Mouse (Mus musculus) heart, embryonic 15.5 days (tissue): ENCODE measurements at regions not wholly inside any gene's neighbourhood (a gene's known extent, or its start where the extent isn't known, plus 50 kb on each side); places are given as distances from the start of the nearest gene placed in this dataset.

Source experiments
- ATAC-seq: fragments of 200-750 bp; cut with Nextera tagmentation; replicated peaks from 2 replicates; pipeline ENCODE4 v1.8.0; 2017; ENCODE audit warnings: low read depth, moderate TSS enrichment; ENCODE audit not compliant: insufficient number of reproducible peaks, insufficient read depth, low FRiP score
- H3K27ac ChIP-seq: fragments of 300-500 bp; sonication (generic); 2 replicates; pipeline ENCODE4 v1.5.1; 2015; ENCODE audit warnings: mild to moderate bottlenecking, inconsistent platforms
- H3K27me3 ChIP-seq: fragments of 300-500 bp; sonication (generic); 2 replicates; pipeline ENCODE4 v1.6.1; 2015; ENCODE audit warnings: inconsistent platforms
- H3K36me3 ChIP-seq: fragments of 300-500 bp; sonication (generic); 2 replicates; pipeline ENCODE4 v1.6.1; 2015; ENCODE audit warnings: mild to moderate bottlenecking, inconsistent platforms
- H3K4me1 ChIP-seq: fragments of 300-500 bp; sonication (generic); replicated peaks from 2 replicates; pipeline ENCODE4 v1.6.1; 2015; ENCODE audit warnings: inconsistent platforms
- H3K4me2 ChIP-seq: fragments of 300-500 bp; sonication (generic); 2 replicates; pipeline ENCODE4 v1.6.1; 2015; ENCODE audit warnings: inconsistent platforms, mild to moderate bottlenecking, moderate library complexity
- H3K4me3 ChIP-seq: fragments of 300-500 bp; sonication (generic); 2 replicates; pipeline ENCODE4 v1.5.1; 2015; ENCODE audit warnings: mild to moderate bottlenecking, inconsistent platforms
- H3K9ac ChIP-seq: fragments of 300-500 bp; sonication (generic); 2 replicates; pipeline ENCODE4 v1.6.1; 2015; ENCODE audit warnings: mild to moderate bottlenecking, inconsistent platforms
- H3K9me3 ChIP-seq: fragments of 300-500 bp; sonication (generic); replicated peaks from 2 replicates; pipeline ENCODE4 v1.6.1; 2016; ENCODE audit warnings: inconsistent platforms
- WGBS: fragments of 180-500 bp; shearing (Covaris S2); methylation state at CpG from one replicate; pipeline ENCODE4 v1.1.7; 2015; ENCODE audit warnings: mixed read lengths; 5-methylcytosine and 5-hydroxymethylcytosine counted together

DNA sequence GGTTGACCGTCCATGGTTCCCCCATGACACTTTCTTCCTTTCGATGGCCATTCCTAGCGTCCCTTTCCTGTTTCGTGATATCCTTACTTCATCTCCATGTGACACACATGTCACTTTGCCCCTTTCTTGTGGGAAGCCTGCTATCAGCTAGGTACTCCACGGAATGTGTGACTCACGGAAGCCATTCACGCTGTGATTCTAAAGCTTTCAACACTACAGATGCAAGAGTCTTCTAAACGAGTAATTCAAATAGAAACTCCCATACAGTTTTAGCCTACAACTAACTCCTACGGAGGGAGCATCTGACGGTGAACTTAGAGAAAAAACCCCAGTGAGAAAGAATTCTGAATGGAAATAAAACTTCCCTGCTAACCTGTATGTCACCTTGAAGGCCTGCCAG lies 83.5 kb upstream of the Daam1 start:
- no peak for ATAC-seq
- Histone ChIP-seq H3K4me2 (peak overlapping the region; percentile 49; the same call in 1 of the 2 replicates), H3K4me3 (no peak overlapping the region), H3K27me3 (no peaks in the 10 kb centered on the region), H3K9ac (no peak overlapping the region), H3K4me1 (peaks cover 27% of the 10 kb centered on the region), H3K36me3 (no peaks in the 10 kb centered on the region), H3K9me3 (no peaks in the 10 kb centered on the region), H3K27ac (peak overlapping the region; percentile 76)
- WGBS: 54% methylated on average over 10 of the region's 10 CpGs

DNA sequence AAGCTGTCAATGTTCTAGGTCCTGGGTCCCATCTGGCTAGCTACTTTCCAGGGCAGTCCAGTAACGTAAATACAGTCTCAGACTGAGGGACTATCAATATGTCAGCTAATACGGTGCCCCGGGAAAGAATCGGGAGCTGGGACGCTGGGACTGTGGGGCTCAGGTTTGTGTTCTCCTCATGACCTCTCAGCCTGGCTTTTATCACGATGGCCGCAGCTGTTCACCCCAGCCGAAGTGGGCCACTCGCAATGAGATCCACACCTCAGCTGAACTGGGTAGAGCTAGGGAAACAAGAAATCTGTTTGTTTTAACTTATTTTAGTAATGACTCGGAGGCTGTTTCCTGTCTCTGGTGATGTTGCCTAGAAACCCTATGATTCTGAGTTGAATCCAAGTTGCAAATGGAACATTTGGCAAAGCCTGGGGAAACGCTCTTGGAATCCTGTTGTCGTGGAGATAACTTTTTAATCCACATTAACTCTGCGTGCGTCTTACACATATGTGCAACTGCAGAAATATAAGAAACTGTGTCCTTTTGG lies 83.0 kb upstream of the Daam1 start:
- H3K9me3 ChIP-seq: no peaks in the 10 kb centered on the region
- H3K4me3 ChIP-seq: no peak overlapping the region
- no peaks in the 10 kb centered on the region for H3K27me3 ChIP-seq
- 38% methylated on average over 14 of the region's 14 CpGs for WGBS
- ATAC-seq: peak; percentile 59
- H3K36me3 ChIP-seq: no peaks in the 10 kb centered on the region
- no peak overlapping the region for H3K9ac ChIP-seq
- peak overlapping the region; percentile 49 for H3K4me2 ChIP-seq
- H3K4me1 ChIP-seq: peaks cover 31% of the 10 kb centered on the region
- H3K27ac ChIP-seq: peak overlapping the region; percentile 76

DNA sequence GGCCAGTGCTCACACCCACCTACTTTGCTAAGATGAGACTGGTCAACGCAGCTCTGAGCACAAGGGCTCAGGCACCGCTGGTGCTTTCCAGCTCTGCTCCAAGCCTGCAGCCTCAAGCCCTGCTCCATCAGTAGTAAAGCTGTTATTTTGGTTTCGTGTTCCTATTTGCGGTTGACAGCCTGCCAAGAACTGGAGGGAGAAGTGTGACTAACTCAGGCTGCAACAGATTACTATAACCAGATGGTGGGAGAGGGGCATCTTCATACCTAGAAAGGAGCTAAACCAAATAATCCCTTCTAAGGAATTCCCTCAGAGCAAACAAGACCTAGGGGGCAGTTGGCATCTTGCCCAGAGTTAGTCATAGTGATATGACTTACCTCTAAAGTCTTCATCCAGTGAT lies 82.1 kb upstream of the Daam1 start:
- peak; percentile 65 for ATAC-seq
- Histone ChIP-seq H3K4me1 (peaks cover 32% of the 10 kb centered on the region), H3K9ac (no peak overlapping the region), H3K4me2 (peak overlapping the region; percentile 49), H3K4me3 (no peak overlapping the region), H3K27me3 (no peaks in the 10 kb centered on the region), H3K36me3 (no peaks in the 10 kb centered on the region), H3K27ac (peak overlapping the region; percentile 76), H3K9me3 (no peaks in the 10 kb centered on the region)
- WGBS: 7% methylated on average over 4 of the region's 4 CpGs

DNA sequence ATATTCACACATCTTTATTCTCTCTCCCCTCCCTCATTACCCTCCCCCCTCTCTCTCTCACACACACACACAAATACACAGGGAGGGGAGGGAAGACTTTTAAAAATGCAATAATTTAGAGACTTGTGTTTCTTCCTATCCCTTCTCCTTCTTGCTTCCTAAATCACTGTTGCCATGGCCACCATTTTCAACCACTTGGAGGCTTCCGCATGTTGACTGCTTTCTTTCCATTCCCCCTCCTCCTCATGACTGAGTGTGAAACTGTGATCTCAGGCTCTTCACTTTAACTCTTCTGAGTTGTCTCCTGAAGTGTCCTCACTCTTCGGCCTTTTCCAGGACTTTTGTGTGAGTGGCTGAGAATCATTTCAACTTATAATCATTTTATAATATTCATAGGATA lies 81.2 kb upstream of the Daam1 start:
- no peak for ATAC-seq
- H3K9me3 ChIP-seq: no peaks in the 10 kb centered on the region
- H3K36me3 ChIP-seq: no peaks in the 10 kb centered on the region
- H3K4me2 ChIP-seq: no peak overlapping the region
- peaks cover 32% of the 10 kb centered on the region for H3K4me1 ChIP-seq
- peak overlapping the region; percentile 76 for H3K27ac ChIP-seq
- no peak overlapping the region for H3K9ac ChIP-seq
- H3K27me3 ChIP-seq: no peaks in the 10 kb centered on the region
- WGBS: 76% methylated on average over 2 of the region's 2 CpGs
- no peak overlapping the region for H3K4me3 ChIP-seq

DNA sequence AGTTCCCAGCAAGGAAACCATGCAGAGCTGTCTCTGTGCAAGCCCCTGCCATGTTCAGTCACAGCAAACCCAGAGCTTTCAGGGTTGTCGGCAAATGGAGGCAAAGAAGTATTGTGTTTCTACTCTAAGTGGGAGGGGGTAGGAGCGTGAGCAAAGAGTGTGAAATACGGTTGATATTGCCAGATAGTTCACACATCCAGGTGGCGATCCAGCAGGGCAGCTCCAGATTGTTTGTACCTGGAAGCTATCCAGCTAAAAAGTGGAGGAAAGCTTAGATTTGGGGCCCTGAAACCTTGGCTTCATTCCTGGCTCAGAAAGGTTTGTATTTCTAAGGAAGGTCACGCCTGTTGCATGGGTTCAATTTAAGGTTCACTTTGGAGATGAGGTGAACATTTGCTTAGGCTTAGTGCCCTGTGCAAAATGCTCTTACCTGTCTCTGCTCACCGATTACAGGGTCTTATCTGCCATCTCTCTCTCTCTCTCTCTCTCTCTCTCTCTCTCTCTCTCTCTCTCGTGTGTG lies 78.1 kb upstream of the Daam1 start:
- Histone ChIP-seq H3K9ac (no peak overlapping the region), H3K9me3 (no peaks in the 10 kb centered on the region), H3K4me3 (no peak overlapping the region), H3K27me3 (no peaks in the 10 kb centered on the region), H3K4me1 (peaks cover 24% of the 10 kb centered on the region), H3K4me2 (no peak overlapping the region), H3K36me3 (no peaks in the 10 kb centered on the region), H3K27ac (no peak overlapping the region)
- ATAC-seq: no peak
- WGBS: 40% methylated on average over 7 of the region's 7 CpGs

DNA sequence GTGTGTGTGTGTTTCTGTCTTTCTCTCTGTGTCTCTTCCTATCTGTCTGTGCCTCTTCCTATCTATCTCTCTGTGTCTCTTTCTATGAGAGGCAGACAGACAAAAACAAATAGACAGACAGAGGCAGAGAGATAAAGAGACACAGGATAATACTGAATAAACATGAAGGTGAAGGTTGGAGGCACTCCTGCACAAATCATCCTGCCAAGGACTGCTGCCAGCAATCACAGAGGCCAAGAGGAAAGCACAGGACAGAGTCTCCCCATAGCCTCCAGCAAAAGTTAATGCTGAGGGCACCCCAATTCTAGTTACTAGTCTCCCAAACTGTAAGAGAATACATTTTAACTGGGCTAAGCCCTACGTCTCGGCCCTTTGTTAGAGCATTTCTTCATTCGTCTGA lies 77.6 kb upstream of the Daam1 start:
- no peak overlapping the region for H3K4me2 ChIP-seq
- H3K9me3 ChIP-seq: no peaks in the 10 kb centered on the region
- 82% methylated on average over 3 of the region's 3 CpGs for WGBS
- no peak overlapping the region for H3K4me3 ChIP-seq
- H3K27ac ChIP-seq: no peak overlapping the region
- no peaks in the 10 kb centered on the region for H3K36me3 ChIP-seq
- no peak overlapping the region for H3K9ac ChIP-seq
- no peak for ATAC-seq
- H3K27me3 ChIP-seq: no peaks in the 10 kb centered on the region
- peaks cover 19% of the 10 kb centered on the region for H3K4me1 ChIP-seq

DNA sequence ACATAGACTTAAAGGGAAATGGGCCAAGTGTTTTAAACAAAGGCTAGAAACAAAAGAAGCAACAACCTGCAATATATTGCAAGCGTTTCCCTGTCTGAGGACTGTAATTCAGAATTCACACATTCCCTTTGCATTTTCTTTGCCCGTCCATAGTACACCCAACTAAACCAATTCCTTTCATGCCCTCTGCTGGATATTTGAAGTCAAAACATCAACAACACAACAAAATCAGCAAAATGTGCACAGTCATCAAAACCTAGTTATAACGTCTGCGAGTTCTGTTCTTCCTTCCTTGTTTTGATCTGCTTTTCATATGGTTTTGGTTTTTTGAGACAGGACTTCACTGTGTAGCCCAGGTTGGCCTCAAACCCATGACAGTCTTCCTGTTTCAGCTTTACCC lies 67.7 kb upstream of the Daam1 start:
- no peaks in the 10 kb centered on the region for H3K36me3 ChIP-seq
- no peak overlapping the region for H3K27ac ChIP-seq
- no peak overlapping the region for H3K4me3 ChIP-seq
- ATAC-seq: no peak
- 60% methylated on average over 4 of the region's 4 CpGs for WGBS
- H3K9ac ChIP-seq: no peak overlapping the region
- no peaks in the 10 kb centered on the region for H3K27me3 ChIP-seq
- H3K4me2 ChIP-seq: no peak overlapping the region
- no peaks in the 10 kb centered on the region for H3K9me3 ChIP-seq
- H3K4me1 ChIP-seq: no peaks in the 10 kb centered on the region

DNA sequence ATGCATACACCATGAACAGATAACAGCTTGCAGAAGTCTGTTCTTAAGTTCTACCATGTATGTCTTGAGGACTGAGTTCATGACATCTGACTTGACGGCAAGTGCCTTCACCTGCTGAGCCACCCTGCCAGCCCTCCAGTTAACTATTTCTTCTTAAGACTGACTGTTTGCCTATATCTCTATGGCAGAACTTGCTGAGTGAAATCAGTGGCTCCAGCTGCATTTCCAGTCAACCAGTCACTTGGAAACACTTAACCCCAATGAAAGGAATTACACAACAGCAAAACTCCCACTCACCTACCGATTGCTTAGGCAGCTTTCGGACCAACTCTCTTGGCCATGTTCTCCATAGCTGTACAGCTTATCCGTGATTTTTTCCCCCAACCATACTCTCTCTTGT lies 64.8 kb upstream of the Daam1 start:
- ATAC-seq: no peak
- Histone ChIP-seq H3K4me2 (no peak overlapping the region), H3K4me1 (0 out of 2 replicates have a peak, but pooled peaks cover 4% of the 10 kb centered on the region), H3K27me3 (no peaks in the 10 kb centered on the region), H3K9me3 (no peaks in the 10 kb centered on the region), H3K9ac (no peak overlapping the region), H3K36me3 (no peaks in the 10 kb centered on the region), H3K4me3 (no peak overlapping the region), H3K27ac (no peak overlapping the region)
- 83% methylated on average over 4 of the region's 4 CpGs for WGBS

DNA sequence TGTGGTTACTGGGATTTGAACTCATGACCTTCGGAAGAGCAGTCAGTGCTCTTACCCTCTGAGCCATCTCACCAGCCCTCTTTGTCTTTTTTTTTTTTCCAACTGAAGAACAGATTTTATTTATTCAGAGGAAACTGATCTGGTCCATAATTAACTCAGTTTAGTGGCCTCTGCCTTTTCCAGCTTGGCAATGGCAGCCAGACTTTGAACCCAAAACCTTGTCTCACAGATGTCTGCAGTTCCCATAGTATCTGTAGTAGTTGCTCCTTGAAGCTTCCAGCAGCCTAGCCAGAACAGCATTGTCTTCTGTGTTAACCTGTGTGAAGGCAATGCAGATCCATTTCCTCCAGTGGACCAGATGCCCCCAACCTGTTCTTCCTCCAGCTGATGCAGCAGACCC lies 64.2 kb upstream of the Daam1 start:
- Histone ChIP-seq H3K36me3 (no peaks in the 10 kb centered on the region), H3K4me3 (no peak overlapping the region), H3K27me3 (no peaks in the 10 kb centered on the region), H3K4me1 (0 out of 2 replicates have a peak, but pooled peaks cover 4% of the 10 kb centered on the region), H3K4me2 (no peak overlapping the region), H3K9me3 (no peaks in the 10 kb centered on the region), H3K27ac (no peak overlapping the region), H3K9ac (no peak overlapping the region)
- ATAC-seq: no peak
- WGBS: 97% methylated on average over 1 of the region's 1 CpGs

DNA sequence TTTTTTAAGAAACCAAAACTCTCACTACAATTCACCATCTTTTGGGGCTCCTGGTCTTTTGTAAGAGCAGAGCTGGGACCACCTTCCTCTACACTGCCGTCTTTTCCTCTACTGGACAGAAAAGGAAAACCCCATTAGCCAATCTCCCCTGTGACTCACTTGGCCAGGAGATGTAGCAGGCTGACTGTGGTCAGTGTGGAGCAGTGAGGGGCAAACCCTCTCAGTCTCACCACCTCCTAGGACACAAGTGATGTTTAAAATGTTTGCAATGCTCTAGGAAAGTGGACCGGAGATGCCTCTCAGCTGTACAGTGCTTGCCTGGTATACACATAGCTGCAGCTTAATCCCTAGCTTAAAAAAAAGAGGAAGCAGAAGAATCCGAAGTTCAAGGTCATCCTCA lies 63.0 kb upstream of the Daam1 start:
- no peaks in the 10 kb centered on the region for H3K36me3 ChIP-seq
- no peak overlapping the region for H3K4me3 ChIP-seq
- no peak overlapping the region for H3K9ac ChIP-seq
- no peak overlapping the region for H3K4me2 ChIP-seq
- ATAC-seq: no peak
- no peaks in the 10 kb centered on the region for H3K9me3 ChIP-seq
- H3K27me3 ChIP-seq: no peaks in the 10 kb centered on the region
- H3K27ac ChIP-seq: no peak overlapping the region
- 41% methylated on average over 3 of the region's 3 CpGs for WGBS
- 0 out of 2 replicates have a peak, but pooled peaks cover 4% of the 10 kb centered on the region for H3K4me1 ChIP-seq

DNA sequence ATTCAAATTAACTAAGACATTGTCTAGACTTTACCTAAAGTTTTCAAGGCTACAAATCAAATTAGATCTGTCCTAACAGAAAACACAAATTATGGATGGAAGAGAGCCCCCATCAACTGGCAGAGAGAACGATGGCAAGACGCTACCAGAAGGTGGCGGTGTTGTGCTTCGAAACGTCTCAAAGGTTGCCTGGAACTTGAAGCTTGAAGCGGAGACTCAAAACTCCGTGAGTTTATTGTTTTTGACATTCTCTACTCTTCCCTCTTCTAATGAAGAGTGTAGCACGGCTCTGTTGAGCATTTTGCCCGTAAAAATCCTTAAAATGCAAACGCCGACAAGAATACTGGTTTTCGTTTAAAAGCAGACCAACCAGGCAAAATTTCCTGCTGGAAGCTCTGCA lies 62.4 kb upstream of the Daam1 start:
- peak overlapping the region; percentile 42 for H3K4me3 ChIP-seq
- no peaks in the 10 kb centered on the region for H3K27me3 ChIP-seq
- H3K4me1 ChIP-seq: 0 out of 2 replicates have a peak, but pooled peaks cover 4% of the 10 kb centered on the region
- 2% methylated on average over 12 of the region's 12 CpGs for WGBS
- no peak overlapping the region for H3K27ac ChIP-seq
- ATAC-seq: no peak
- H3K9ac ChIP-seq: peak overlapping the region; percentile 44; the same call in 1 of the 2 replicates
- H3K9me3 ChIP-seq: no peaks in the 10 kb centered on the region
- peak overlapping the region; percentile 71 for H3K4me2 ChIP-seq
- no peaks in the 10 kb centered on the region for H3K36me3 ChIP-seq

DNA sequence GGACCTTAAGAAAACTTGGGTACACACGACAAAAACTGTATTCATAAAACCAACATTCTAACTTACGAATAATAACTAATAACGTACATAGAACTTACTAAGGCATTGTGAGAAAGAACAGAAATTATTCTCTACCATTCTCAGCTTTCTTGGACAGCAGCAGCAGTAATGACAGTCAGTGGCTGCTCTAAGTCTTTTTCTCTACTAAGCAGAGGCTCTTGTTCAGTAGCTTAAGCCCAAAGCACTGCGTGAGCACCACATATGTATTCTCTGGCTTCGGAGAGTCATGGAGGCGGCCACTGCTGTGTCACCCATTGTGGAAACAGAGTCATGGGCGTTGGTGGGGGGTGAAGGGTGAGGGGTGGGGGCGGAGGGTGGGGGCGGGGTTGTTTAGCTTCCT lies 62.0 kb upstream of the Daam1 start:
- Histone ChIP-seq H3K36me3 (no peaks in the 10 kb centered on the region), H3K4me2 (peak overlapping the region; percentile 71), H3K27ac (no peak overlapping the region), H3K4me3 (peak overlapping the region; percentile 42), H3K27me3 (no peaks in the 10 kb centered on the region), H3K4me1 (peaks cover 5% of the 10 kb centered on the region; the same call in 1 of the 2 replicates), H3K9ac (peak overlapping the region; percentile 44; the same call in 1 of the 2 replicates), H3K9me3 (no peaks in the 10 kb centered on the region)
- 34% methylated on average over 9 of the region's 9 CpGs for WGBS
- no peak for ATAC-seq
